Mouse (Mus musculus): ENCODE results near the gene Iqcc.

Gene Iqcc

GRCm38 (mm10) chr4:129622120-129622802, 3.4 kb upstream of the Iqcc start:
- no peak for DNase-seq (ENCODE audit: low spot score in 2 of 2)

GRCm38 (mm10) chr4:129621283-129621841, 2.5 kb upstream of the Iqcc start:
- no peak for DNase-seq (ENCODE audit: low spot score in 2 of 2)

GRCm38 (mm10) chr4:129620419-129621282, 1.8 kb upstream of the Iqcc start:
- DNase-seq (ENCODE audit: low spot score in 2 of 2), result no peak

GRCm38 (mm10) chr4:129618031-129618430, 868 bp downstream of the Iqcc start:
- DNase-seq (ENCODE audit: low spot score in 2 of 2), result no peak

- DNase-seq (ENCODE audit: low spot score in 2 of 2), result no peak
These were observed 1.7 kb downstream of the Iqcc start for GRCm38 (mm10) chr4:129617121-129617641.

GRCm38 (mm10) chr4:129616631-129617030, 2.3 kb downstream of the Iqcc start:
- no peak for DNase-seq (ENCODE audit: low spot score in 2 of 2)

GRCm38 (mm10) chr4:129615801-129616290, 3.1 kb downstream of the Iqcc start:
- no peak for DNase-seq (ENCODE audit: low spot score in 2 of 2)

- no peak for DNase-seq (ENCODE audit: low spot score in 2 of 2)
These were observed 4.8 kb downstream of the Iqcc start, which contains the start of gene Dcdc2b for GRCm38 (mm10) chr4:129614093-129614492. Gene Dcdc2b (minus strand): TSS chr4:129614257.

GRCm38 (mm10) chr4:129610472-129610871, 8.4 kb downstream of the Iqcc start:
- DNase-seq (ENCODE audit: low spot score in 2 of 2), result no peak

- no peak for DNase-seq (ENCODE audit: low spot score in 2 of 2)
These were observed 8.9 kb downstream of the Iqcc start for GRCm38 (mm10) chr4:129610026-129610425.

- DNase-seq (ENCODE audit: low spot score in 2 of 2), result no peak
These were observed 9.7 kb downstream of the Iqcc start for GRCm38 (mm10) chr4:129609139-129609631.

GRCm38 (mm10) chr4:129608426-129609025, 10.4 kb downstream of the Iqcc start:
- DNase-seq (ENCODE audit: low spot score in 2 of 2), result peak; percentile 43 to 61

GRCm38 (mm10) chr4:129600233-129601158, 18.4 kb downstream of the Iqcc start, which contains the start of the genes Eif3i and Tmem234:
Gene Eif3i (minus strand): TSS chr4:129600648.
Gene Tmem234 (plus strand): TSS chr4:129600668.
- DNase-seq (ENCODE audit: low spot score in 2 of 2), result peak; percentile 56 to 65

- no peak for DNase-seq (ENCODE audit: low spot score in 2 of 2)
These were observed 30.0 kb downstream of the Iqcc start for GRCm38 (mm10) chr4:129588865-129589264.

GRCm38 (mm10) chr4:129586943-129587342, 32.0 kb downstream of the Iqcc start:
- no peak for DNase-seq (ENCODE audit: low spot score in 2 of 2)

GRCm38 (mm10) chr4:129585773-129586172, 33.1 kb downstream of the Iqcc start:
- DNase-seq (ENCODE audit: low spot score in 2 of 2), result no peak

GRCm38 (mm10) chr4:129584884-129585608, 33.9 kb downstream of the Iqcc start:
- peak; percentile 72 to 80 for DNase-seq (ENCODE audit: low spot score in 2 of 2)

GRCm38 (mm10) chr4:129584370-129584769, 34.5 kb downstream of the Iqcc start:
- DNase-seq (ENCODE audit: low spot score in 2 of 2), result no peak

GRCm38 (mm10) chr4:129582251-129582650, 36.6 kb downstream of the Iqcc start:
- no peak for DNase-seq (ENCODE audit: low spot score in 2 of 2)

GRCm38 (mm10) chr4:129580347-129580746, 38.6 kb downstream of the Iqcc start:
- DNase-seq (ENCODE audit: low spot score in 2 of 2), result no peak

Measured in frontal cortex, postnatal 25 days (tissue).